Comparison of ENCODE assay signal across 16 mouse cellular contexts in genomic region chr13:71000422-71001008, GRCm38 (mm10).
A peak's percentile ranks its signal among the peaks of the same experiment; 100 is the strongest.
DNase-seq lines count a peak whose midpoint lies in the region; ATAC-seq and TF ChIP-seq lines count a peak whose summit lies in the region.
"Had no signal": no experiment of that assay in that cellular context is flagged by ENCODE, and none has a peak within 500 bp of the region (broad histone marks: within the 10 kb centered on the region; RNA-seq: fewer than 3 reads in every experiment).

No protein-coding gene starts in this region.

- no peak overlapping the region for H3K4me3 ChIP-seq in hindbrain, embryonic 12.5 days
- no peak overlapping the region for H3K4me3 ChIP-seq in hindbrain, postnatal 0 days (ENCODE audit: low read length)
- H3K4me3 ChIP-seq in midbrain, embryonic 12.5 days, result no peak overlapping the region
- H3K4me3 ChIP-seq: embryonic facial prominence, embryonic 15.5 days; heart, embryonic 12.5 days; hindbrain, embryonic 15.5 days; limb, embryonic 10.5 days; liver, embryonic 15.5 days had no signal

- WGBS in hindbrain, embryonic 12.5 days, result 52% methylated on average over 5 of the region's 5 CpGs
- 41% methylated on average over 5 of the region's 5 CpGs for WGBS in hindbrain, postnatal 0 days
- WGBS in midbrain, embryonic 12.5 days, result 70% methylated on average over 5 of the region's 5 CpGs

- ATAC-seq in hindbrain, embryonic 12.5 days (ENCODE audit: low FRiP score), result peak; percentile 69
- no peak for ATAC-seq in hindbrain, postnatal 0 days
- peak; percentile 38; the same call in 1 of the 2 replicates for ATAC-seq in midbrain, embryonic 12.5 days (ENCODE audit: low FRiP score, low read depth)
- no peak for ATAC-seq in megakaryocyte-erythroid progenitor cell, adult 5-6 weeks (replicated peaks; ENCODE audit: low FRiP score, low TSS enrichment, poor library complexity, severe bottlenecking)
- ATAC-seq: intestine, postnatal 0 days; lung, postnatal 0 days had no signal

- TF ChIP-seq POLR2A in brain, embryonic 14.5 days (IDR thresholded peaks at IDR 0.05; ENCODE audit: borderline replicate concordance, extremely low read depth, insufficient read depth, insufficient read length, poor library complexity, severe bottlenecking), result no peak

- H3K9me3 ChIP-seq in hindbrain, embryonic 12.5 days (replicated peaks), result no peaks in the 10 kb centered on the region
- no peaks in the 10 kb centered on the region for H3K9me3 ChIP-seq in hindbrain, postnatal 0 days (ENCODE audit: low read length)
- H3K9me3 ChIP-seq in midbrain, embryonic 12.5 days, result no peaks in the 10 kb centered on the region
- H3K9me3 ChIP-seq: embryonic facial prominence, embryonic 15.5 days; heart, embryonic 12.5 days; hindbrain, embryonic 15.5 days; limb, embryonic 10.5 days; liver, embryonic 15.5 days had no signal

- H3K27ac ChIP-seq in hindbrain, embryonic 12.5 days, result no peak overlapping the region
- no peak overlapping the region for H3K27ac ChIP-seq in hindbrain, postnatal 0 days
- no peak overlapping the region for H3K27ac ChIP-seq in midbrain, embryonic 12.5 days (replicated peaks)
- H3K27ac ChIP-seq: embryonic facial prominence, embryonic 15.5 days; hindbrain, embryonic 15.5 days; limb, embryonic 10.5 days; liver, embryonic 15.5 days had no signal

- no peak overlapping the region for H3K9ac ChIP-seq in hindbrain, embryonic 12.5 days
- H3K9ac ChIP-seq in hindbrain, postnatal 0 days (replicated peaks; ENCODE audit: low read length), result no peak overlapping the region
- H3K9ac ChIP-seq in midbrain, embryonic 12.5 days (replicated peaks), result no peak overlapping the region
- H3K9ac ChIP-seq: embryonic facial prominence, embryonic 15.5 days; heart, embryonic 12.5 days; hindbrain, embryonic 15.5 days; liver, embryonic 15.5 days had no signal

- no peak overlapping the region for H3K4me2 ChIP-seq in hindbrain, embryonic 12.5 days (replicated peaks)
- H3K4me2 ChIP-seq in hindbrain, postnatal 0 days (ENCODE audit: low read depth, low read length), result no peak overlapping the region
- H3K4me2 ChIP-seq in midbrain, embryonic 12.5 days (replicated peaks), result no peak overlapping the region
- H3K4me2 ChIP-seq: embryonic facial prominence, embryonic 15.5 days; heart, embryonic 12.5 days; hindbrain, embryonic 15.5 days; liver, embryonic 15.5 days had no signal

- DNase-seq in hindbrain, postnatal 0 days (ENCODE audit: low spot score), result no peak
- peak; percentile 45 for DNase-seq in brain, embryonic 14.5 days (ENCODE audit: low read depth)
- peak; percentile 21 for DNase-seq in embryo, embryonic 11 days
- no peak for DNase-seq in gastrocnemius, postnatal 10 days
- DNase-seq in lung, postnatal 36 days, result no peak
- DNase-seq: heart, adult 11 months had no signal

- peaks cover 6% of the 10 kb centered on the region; the same call in 1 of the 2 replicates for H3K4me1 ChIP-seq in hindbrain, embryonic 12.5 days
- H3K4me1 ChIP-seq in hindbrain, postnatal 0 days (ENCODE audit: insufficient read depth, low read length), result no peaks in the 10 kb centered on the region
- 0 out of 2 replicates have a peak, but pooled peaks cover 3% of the 10 kb centered on the region for H3K4me1 ChIP-seq in midbrain, embryonic 12.5 days
- H3K4me1 ChIP-seq: heart, embryonic 12.5 days; hindbrain, embryonic 15.5 days; limb, embryonic 10.5 days; liver, embryonic 15.5 days had no signal

- no peak for TF ChIP-seq CTCF in hindbrain, postnatal 0 days (IDR thresholded peaks at IDR 0.05; ENCODE audit: low read depth)
- TF ChIP-seq CTCF in brain, embryonic 14.5 days (IDR thresholded peaks at IDR 0.05; ENCODE audit: borderline replicate concordance, extremely low read depth, insufficient read depth, insufficient read length), result no peak

- H3K36me3 ChIP-seq in hindbrain, embryonic 12.5 days, result no peaks in the 10 kb centered on the region
- no peaks in the 10 kb centered on the region for H3K36me3 ChIP-seq in hindbrain, postnatal 0 days (ENCODE audit: insufficient read depth, low read length)
- no peaks in the 10 kb centered on the region for H3K36me3 ChIP-seq in midbrain, embryonic 12.5 days
- H3K36me3 ChIP-seq: embryonic facial prominence, embryonic 15.5 days; heart, embryonic 12.5 days; hindbrain, embryonic 15.5 days; limb, embryonic 10.5 days; liver, embryonic 15.5 days had no signal

- H3K27me3 ChIP-seq in hindbrain, embryonic 12.5 days, result peaks cover 3% of the 10 kb centered on the region
- no peaks in the 10 kb centered on the region for H3K27me3 ChIP-seq in hindbrain, postnatal 0 days (ENCODE audit: insufficient read depth, low read length)
- peaks cover 10% of the 10 kb centered on the region for H3K27me3 ChIP-seq in midbrain, embryonic 12.5 days
- H3K27me3 ChIP-seq: hindbrain, embryonic 15.5 days; liver, embryonic 15.5 days had no signal

Comparison
In these comparisons a context has a peak if more than half of its experiments do, and no peak if none do; other contexts are left out.
1. ATAC-seq: peak in hindbrain, embryonic 12.5 days (single experiment) and midbrain, embryonic 12.5 days (single experiment); none in hindbrain, postnatal 0 days (single experiment) and megakaryocyte-erythroid progenitor cell, adult 5-6 weeks (single experiment).
2. DNase-seq: peak in brain, embryonic 14.5 days (single experiment) and embryo, embryonic 11 days (single experiment); none in hindbrain, postnatal 0 days (single experiment), gastrocnemius, postnatal 10 days (single experiment) and lung, postnatal 36 days (single experiment).